Mouse (Mus musculus): ENCODE measurements at regions not wholly inside any gene's neighbourhood (a gene's known extent, or its start where the extent isn't known, plus 50 kb on each side); places are given as distances from the start of the nearest gene placed in this dataset.

GRCm38 (mm10) chr2:124927882-124928758, 139.8 kb upstream of the Slc24a5 start:
- TF ChIP-seq CTCF (IDR thresholded peaks at IDR 0.05; ENCODE audit: low read depth) (peak; percentile 89), EP300 (optimal IDR thresholded peaks at IDR 0.05) (no peak)
